Mouse (Mus musculus): ENCODE measurements at regions not wholly inside any gene's neighbourhood (a gene's known extent, or its start where the extent isn't known, plus 50 kb on each side); places are given as distances from the start of the nearest gene placed in this dataset.

DNA sequence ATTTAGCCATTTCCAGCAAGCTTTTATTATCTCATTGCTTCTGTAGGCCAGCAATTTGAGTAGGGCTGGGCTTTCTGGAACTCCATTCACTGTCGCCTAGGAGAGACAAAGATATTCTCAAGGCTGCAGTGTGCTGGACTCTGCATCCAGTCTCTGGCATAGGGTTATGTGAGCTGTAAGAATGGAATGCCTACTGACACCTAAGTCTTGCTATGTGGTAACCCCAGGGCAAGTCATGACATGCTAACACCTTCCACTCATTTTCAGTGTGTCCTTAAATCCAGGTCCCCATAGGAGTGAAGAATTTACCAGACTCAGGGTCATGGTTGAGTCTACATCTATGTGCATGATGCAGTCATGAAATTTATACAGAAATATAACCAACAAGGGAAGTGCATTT lies 245.0 kb downstream of the Hs3st1 start:
- TF ChIP-seq POLR2A (IDR thresholded peaks at IDR 0.05; ENCODE audit: extremely low read depth, insufficient read depth, low read length) (no peak), CTCF (IDR thresholded peaks at IDR 0.05; ENCODE audit: extremely low read depth, insufficient read depth, low read length) (no peak)

Measured in cortical plate, adult 2 months (tissue).